Mouse (Mus musculus): ENCODE results near the gene Tldc2. TPM values are rescaled to one million over a fixed set of nuclear protein-coding genes. Genes with fewer than 3 reads are reported as not detected.
A peak's percentile ranks its signal among the peaks of the same experiment; 100 is the strongest.

Gene Tldc2
- polyA plus RNA-seq, 1 experiment from 2014 or later = not detected

- H3K9ac ChIP-seq (replicated peaks; ENCODE audit: low read depth, low read length) = no peak overlapping the region
- ATAC-seq (ENCODE audit: low read depth) = peak; percentile 78
Observed at GRCm38 (mm10) chr2:157095005-157095755, 8.3 kb downstream of the Tldc2 start.

GRCm38 (mm10) chr2:157099532-157100318, 12.9 kb downstream of the Tldc2 start:
- no peak overlapping the region for H3K4me2 ChIP-seq (ENCODE audit: low read depth, low read length)
- H3K4me3 ChIP-seq (ENCODE audit: low read depth, low read length) = no peak overlapping the region
- no peaks in the 10 kb centered on the region for H3K4me1 ChIP-seq (ENCODE audit: control insufficient read depth, insufficient read depth, low read length)
- no peak for ATAC-seq (ENCODE audit: low read depth)
- no peak overlapping the region for H3K27ac ChIP-seq (ENCODE audit: low read depth, low read length)
- no peaks in the 10 kb centered on the region for H3K9me3 ChIP-seq (ENCODE audit: control insufficient read depth, low read length)
- no peaks in the 10 kb centered on the region for H3K27me3 ChIP-seq (ENCODE audit: control insufficient read depth, insufficient read depth, low read length)
- no peak overlapping the region for H3K9ac ChIP-seq (replicated peaks; ENCODE audit: low read depth, low read length)
- WGBS = 86% methylated on average over 12 of the region's 12 CpGs
- H3K36me3 ChIP-seq (ENCODE audit: control insufficient read depth, insufficient read depth, low read length) = peaks cover 5% of the 10 kb centered on the region; the same call in 1 of the 2 replicates

More at GRCm38 (mm10) chr2:157095005-157095755, 8.3 kb downstream of the Tldc2 start:
- Histone ChIP-seq H3K27me3 (ENCODE audit: control insufficient read depth, insufficient read depth, low read length) (no peaks in the 10 kb centered on the region), H3K36me3 (ENCODE audit: control insufficient read depth, insufficient read depth, low read length) (no peaks in the 10 kb centered on the region), H3K4me3 (ENCODE audit: low read depth, low read length) (no peak overlapping the region), H3K4me2 (ENCODE audit: low read depth, low read length) (no peak overlapping the region), H3K4me1 (ENCODE audit: control insufficient read depth, insufficient read depth, low read length) (peaks cover 4% of the 10 kb centered on the region; the same call in 1 of the 2 replicates), H3K9me3 (ENCODE audit: control insufficient read depth, low read length) (no peaks in the 10 kb centered on the region), H3K27ac (ENCODE audit: low read depth, low read length) (no peak overlapping the region)
- 67% methylated on average over 9 of the region's 9 CpGs for WGBS

GRCm38 (mm10) chr2:157100319-157100605, 13.4 kb downstream of the Tldc2 start:
- Histone ChIP-seq H3K4me2 (ENCODE audit: low read depth, low read length) (no peak overlapping the region), H3K36me3 (ENCODE audit: control insufficient read depth, insufficient read depth, low read length) (peaks cover 5% of the 10 kb centered on the region; the same call in 1 of the 2 replicates), H3K27ac (ENCODE audit: low read depth, low read length) (no peak overlapping the region), H3K27me3 (ENCODE audit: control insufficient read depth, insufficient read depth, low read length) (no peaks in the 10 kb centered on the region), H3K4me1 (ENCODE audit: control insufficient read depth, insufficient read depth, low read length) (no peaks in the 10 kb centered on the region), H3K4me3 (ENCODE audit: low read depth, low read length) (no peak overlapping the region), H3K9me3 (ENCODE audit: control insufficient read depth, low read length) (no peaks in the 10 kb centered on the region), H3K9ac (replicated peaks; ENCODE audit: low read depth, low read length) (no peak overlapping the region)
- WGBS = 84% methylated on average over 12 of the region's 12 CpGs
- no peak for ATAC-seq (ENCODE audit: low read depth)

- no peak overlapping the region for H3K4me3 ChIP-seq (ENCODE audit: low read depth, low read length)
- peaks cover 5% of the 10 kb centered on the region; the same call in 1 of the 2 replicates for H3K36me3 ChIP-seq (ENCODE audit: control insufficient read depth, insufficient read depth, low read length)
- ATAC-seq (ENCODE audit: low read depth) = no peak
- no peak overlapping the region for H3K27ac ChIP-seq (ENCODE audit: low read depth, low read length)
- H3K9me3 ChIP-seq (ENCODE audit: control insufficient read depth, low read length) = no peaks in the 10 kb centered on the region
- H3K4me1 ChIP-seq (ENCODE audit: control insufficient read depth, insufficient read depth, low read length) = no peaks in the 10 kb centered on the region
- H3K27me3 ChIP-seq (ENCODE audit: control insufficient read depth, insufficient read depth, low read length) = no peaks in the 10 kb centered on the region
- H3K9ac ChIP-seq (replicated peaks; ENCODE audit: low read depth, low read length) = no peak overlapping the region
- WGBS = 96% methylated on average over 9 of the region's 9 CpGs
- no peak overlapping the region for H3K4me2 ChIP-seq (ENCODE audit: low read depth, low read length)
Observed at GRCm38 (mm10) chr2:157101650-157102049, 14.8 kb downstream of the Tldc2 start.

- Histone ChIP-seq H3K27ac (ENCODE audit: low read depth, low read length) (no peak overlapping the region), H3K4me1 (ENCODE audit: control insufficient read depth, insufficient read depth, low read length) (no peaks in the 10 kb centered on the region), H3K36me3 (ENCODE audit: control insufficient read depth, insufficient read depth, low read length) (peaks cover 5% of the 10 kb centered on the region; the same call in 1 of the 2 replicates), H3K4me2 (ENCODE audit: low read depth, low read length) (no peak overlapping the region), H3K9ac (replicated peaks; ENCODE audit: low read depth, low read length) (no peak overlapping the region), H3K4me3 (ENCODE audit: low read depth, low read length) (no peak overlapping the region), H3K27me3 (ENCODE audit: control insufficient read depth, insufficient read depth, low read length) (no peaks in the 10 kb centered on the region), H3K9me3 (ENCODE audit: control insufficient read depth, low read length) (no peaks in the 10 kb centered on the region)
- ATAC-seq (ENCODE audit: low read depth) = no peak
- 45% methylated on average over 2 of the region's 2 CpGs for WGBS
Observed at GRCm38 (mm10) chr2:157102256-157102655, 15.4 kb downstream of the Tldc2 start.

- Histone ChIP-seq H3K27ac (ENCODE audit: low read depth, low read length) (no peak overlapping the region), H3K36me3 (ENCODE audit: control insufficient read depth, insufficient read depth, low read length) (peaks cover 5% of the 10 kb centered on the region; the same call in 1 of the 2 replicates), H3K9ac (replicated peaks; ENCODE audit: low read depth, low read length) (no peak overlapping the region), H3K4me3 (ENCODE audit: low read depth, low read length) (no peak overlapping the region), H3K4me2 (ENCODE audit: low read depth, low read length) (no peak overlapping the region), H3K4me1 (ENCODE audit: control insufficient read depth, insufficient read depth, low read length) (no peaks in the 10 kb centered on the region), H3K27me3 (ENCODE audit: control insufficient read depth, insufficient read depth, low read length) (no peaks in the 10 kb centered on the region), H3K9me3 (ENCODE audit: control insufficient read depth, low read length) (no peaks in the 10 kb centered on the region)
- WGBS = 77% methylated on average over 8 of the region's 8 CpGs
- no peak for ATAC-seq (ENCODE audit: low read depth)
Observed at GRCm38 (mm10) chr2:157104454-157104853, 17.6 kb downstream of the Tldc2 start.

GRCm38 (mm10) chr2:157108236-157108635, 21.4 kb downstream of the Tldc2 start:
- 86% methylated on average over 4 of the region's 4 CpGs for WGBS
- Histone ChIP-seq H3K4me1 (ENCODE audit: control insufficient read depth, insufficient read depth, low read length) (no peaks in the 10 kb centered on the region), H3K4me3 (ENCODE audit: low read depth, low read length) (no peak overlapping the region), H3K27ac (ENCODE audit: low read depth, low read length) (no peak overlapping the region), H3K36me3 (ENCODE audit: control insufficient read depth, insufficient read depth, low read length) (no peaks in the 10 kb centered on the region), H3K4me2 (ENCODE audit: low read depth, low read length) (no peak overlapping the region), H3K27me3 (ENCODE audit: control insufficient read depth, insufficient read depth, low read length) (no peaks in the 10 kb centered on the region), H3K9ac (replicated peaks; ENCODE audit: low read depth, low read length) (no peak overlapping the region), H3K9me3 (ENCODE audit: control insufficient read depth, low read length) (no peaks in the 10 kb centered on the region)
- ATAC-seq (ENCODE audit: low read depth) = no peak

- H3K27ac ChIP-seq (ENCODE audit: low read depth, low read length) = no peak overlapping the region
- no peak overlapping the region for H3K4me3 ChIP-seq (ENCODE audit: low read depth, low read length)
- H3K36me3 ChIP-seq (ENCODE audit: control insufficient read depth, insufficient read depth, low read length) = no peaks in the 10 kb centered on the region
- H3K9me3 ChIP-seq (ENCODE audit: control insufficient read depth, low read length) = no peaks in the 10 kb centered on the region
- no peaks in the 10 kb centered on the region for H3K4me1 ChIP-seq (ENCODE audit: control insufficient read depth, insufficient read depth, low read length)
- H3K4me2 ChIP-seq (ENCODE audit: low read depth, low read length) = no peak overlapping the region
- H3K27me3 ChIP-seq (ENCODE audit: control insufficient read depth, insufficient read depth, low read length) = no peaks in the 10 kb centered on the region
- no peak for ATAC-seq (ENCODE audit: low read depth)
- H3K9ac ChIP-seq (replicated peaks; ENCODE audit: low read depth, low read length) = no peak overlapping the region
- 20% methylated on average over 3 of the region's 3 CpGs for WGBS
Observed at GRCm38 (mm10) chr2:157116964-157117363, 30.1 kb downstream of the Tldc2 start.

GRCm38 (mm10) chr2:157118556-157118955, 31.7 kb downstream of the Tldc2 start:
- Histone ChIP-seq H3K4me3 (ENCODE audit: low read depth, low read length) (no peak overlapping the region), H3K4me1 (ENCODE audit: control insufficient read depth, insufficient read depth, low read length) (no peaks in the 10 kb centered on the region), H3K4me2 (ENCODE audit: low read depth, low read length) (no peak overlapping the region), H3K27ac (ENCODE audit: low read depth, low read length) (no peak overlapping the region), H3K9ac (replicated peaks; ENCODE audit: low read depth, low read length) (no peak overlapping the region), H3K9me3 (ENCODE audit: control insufficient read depth, low read length) (no peaks in the 10 kb centered on the region), H3K36me3 (ENCODE audit: control insufficient read depth, insufficient read depth, low read length) (no peaks in the 10 kb centered on the region), H3K27me3 (ENCODE audit: control insufficient read depth, insufficient read depth, low read length) (no peaks in the 10 kb centered on the region)
- no peak for ATAC-seq (ENCODE audit: low read depth)
- WGBS = 90% methylated on average over 4 of the region's 4 CpGs

Measured in neural tube, embryonic 14.5 days (tissue).